Mouse (Mus musculus): Measurements from ENCODE around the gene Gga3.
"Not testable (repeated sequence)": the region's sequence is repeated elsewhere in the genome, so short reads cannot be mapped to it uniquely, and the experiment has no call there.

DNA sequence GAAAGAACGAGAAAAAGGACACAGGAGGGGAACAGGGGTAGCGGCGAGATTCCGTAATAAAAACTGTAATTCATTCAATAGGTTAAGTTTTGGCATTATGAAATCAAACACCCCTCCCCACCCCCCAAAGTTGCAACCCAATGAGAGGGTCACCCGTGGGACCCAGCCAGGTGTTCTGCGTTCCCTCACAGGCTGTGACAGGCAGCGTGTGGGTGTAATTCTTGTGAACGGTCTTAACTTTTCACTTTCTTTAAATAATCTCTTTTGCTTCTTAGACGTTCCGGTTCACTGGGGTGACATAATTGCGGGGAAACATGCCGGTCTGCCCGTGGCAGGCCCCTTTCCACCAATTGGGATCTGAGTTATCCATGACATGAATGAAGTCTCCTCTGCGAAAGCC is 41.6 kb upstream of the Gga3 start:
- not testable (repeated sequence) for TF ChIP-seq EP300, CTCF (IDR thresholded peaks at IDR 0.05; ENCODE audit: low read depth)
